Mouse (Mus musculus) hindbrain, embryonic 10.5 days (tissue): Measurements from ENCODE around the gene Gpc6. TPM values are rescaled to one million over a fixed set of nuclear protein-coding genes. Genes with fewer than 3 reads are reported as not detected.
A peak's percentile ranks its signal among the peaks of the same experiment; 100 is the strongest.

Experiments
- DNase-seq: peaks from one replicate; pipeline ENCODE4 v3.0.0-alpha.2; 2017; ENCODE audit warnings: low spot score
- H3K27ac ChIP-seq: fragments of 300-500 bp; sonication (generic); 2 replicates; pipeline ENCODE4 v1.5.1; 2016; ENCODE audit warnings: mild to moderate bottlenecking, moderate library complexity
- H3K27me3 ChIP-seq: fragments of 300-500 bp; sonication (generic); 2 replicates; pipeline ENCODE4 v1.6.1; 2016; ENCODE audit warnings: mild to moderate bottlenecking; ENCODE audit not compliant: poor library complexity, insufficient read depth, severe bottlenecking
- H3K36me3 ChIP-seq: fragments of 300-500 bp; sonication (generic); 2 replicates; pipeline ENCODE4 v1.6.1; 2016; ENCODE audit warnings: mild to moderate bottlenecking, moderate library complexity
- H3K4me1 ChIP-seq: fragments of 300-500 bp; sonication (generic); replicated peaks from 2 replicates; pipeline ENCODE4 v1.6.1; 2016; ENCODE audit warnings: mild to moderate bottlenecking
- H3K4me3 ChIP-seq: fragments of 300-500 bp; sonication (generic); 2 replicates; pipeline ENCODE4 v1.5.1; 2016; ENCODE audit warnings: mild to moderate bottlenecking, moderate library complexity
- H3K9me3 ChIP-seq: fragments of 300-500 bp; sonication (generic); 2 replicates; pipeline ENCODE4 v1.6.1; 2016; ENCODE audit warnings: mild to moderate bottlenecking, moderate library complexity
- WGBS: fragments of 180-500 bp; shearing (Covaris S2); methylation state at CpG from one replicate; pipeline ENCODE4 v1.1.7; 2016; 5-methylcytosine and 5-hydroxymethylcytosine counted together
- polyA plus RNA-seq: library from polyadenylated mRNA; unstranded; fragments of >200 nt; fragmentation: Nextera tagmentation; extraction: Ambion mirVana; gene quantifications from 2 replicates; pipeline ENCODE4 v1.2.1, GENCODE M21; 2016

Gpc6 gene
- polyA plus RNA-seq, 1 experiment from 2014 or later, result 34.3 TPM

GRCm38 (mm10) chr14:117700670-117701280 lies 775.7 kb downstream of the Gpc6 start:
- Histone ChIP-seq H3K4me1 (peaks cover 22% of the 10 kb centered on the region), H3K27ac (no peak overlapping the region), H3K36me3 (no peaks in the 10 kb centered on the region), H3K4me3 (no peak overlapping the region), H3K9me3 (no peaks in the 10 kb centered on the region), H3K27me3 (no peaks in the 10 kb centered on the region)
- DNase-seq, result no peak
- WGBS, result 75% methylated on average over 10 of the region's 10 CpGs

GRCm38 (mm10) chr14:117708817-117709216 lies 783.7 kb downstream of the Gpc6 start:
- DNase-seq, result no peak
- WGBS, result 86% methylated on average over 3 of the region's 3 CpGs
- peaks cover 13% of the 10 kb centered on the region for H3K4me1 ChIP-seq
- H3K4me3 ChIP-seq, result no peak overlapping the region
- no peaks in the 10 kb centered on the region for H3K27me3 ChIP-seq
- no peaks in the 10 kb centered on the region for H3K36me3 ChIP-seq
- H3K9me3 ChIP-seq, result no peaks in the 10 kb centered on the region
- H3K27ac ChIP-seq, result no peak overlapping the region

- DNase-seq, result no peak
- Histone ChIP-seq H3K36me3 (no peaks in the 10 kb centered on the region), H3K9me3 (no peaks in the 10 kb centered on the region), H3K27ac (no peak overlapping the region), H3K4me1 (peaks cover 9% of the 10 kb centered on the region), H3K4me3 (no peak overlapping the region), H3K27me3 (no peaks in the 10 kb centered on the region)
- 82% methylated on average over 10 of the region's 10 CpGs for whole genome bisulfite sequencing
These were observed 785.4 kb downstream of the Gpc6 start for GRCm38 (mm10) chr14:117710463-117710911.

GRCm38 (mm10) chr14:117712311-117712710 lies 787.2 kb downstream of the Gpc6 start:
- Histone ChIP-seq H3K9me3 (no peaks in the 10 kb centered on the region), H3K4me1 (peaks cover 9% of the 10 kb centered on the region), H3K36me3 (no peaks in the 10 kb centered on the region), H3K27me3 (no peaks in the 10 kb centered on the region), H3K4me3 (no peak overlapping the region), H3K27ac (no peak overlapping the region)
- DNase-seq, result no peak
- 94% methylated on average over 7 of the region's 7 CpGs for WGBS

- Histone ChIP-seq H3K36me3 (no peaks in the 10 kb centered on the region), H3K9me3 (no peaks in the 10 kb centered on the region), H3K27ac (no peak overlapping the region), H3K27me3 (no peaks in the 10 kb centered on the region), H3K4me3 (no peak overlapping the region), H3K4me1 (no peaks in the 10 kb centered on the region)
- 76% methylated on average over 8 of the region's 8 CpGs for WGBS
- no peak for DNase-seq
These were observed 789.0 kb downstream of the Gpc6 start for GRCm38 (mm10) chr14:117714165-117714564.

- Histone ChIP-seq H3K36me3 (no peaks in the 10 kb centered on the region), H3K4me1 (no peaks in the 10 kb centered on the region), H3K9me3 (no peaks in the 10 kb centered on the region), H3K27ac (no peak overlapping the region), H3K4me3 (no peak overlapping the region), H3K27me3 (no peaks in the 10 kb centered on the region)
- no peak for DNase-seq
- 95% methylated on average over 3 of the region's 3 CpGs for WGBS
These were observed 791.2 kb downstream of the Gpc6 start for GRCm38 (mm10) chr14:117716305-117716704.

- WGBS, result 93% methylated on average over 2 of the region's 2 CpGs
- H3K9me3 ChIP-seq, result no peaks in the 10 kb centered on the region
These were observed 803.6 kb downstream of the Gpc6 start for GRCm38 (mm10) chr14:117728741-117729140.

GRCm38 (mm10) chr14:117755231-117755630 lies 830.1 kb downstream of the Gpc6 start:
- H3K4me1 ChIP-seq, result peaks cover 18% of the 10 kb centered on the region
- 79% methylated on average over 7 of the region's 7 CpGs for WGBS
- no peak overlapping the region for H3K27ac ChIP-seq
- 0 out of 2 replicates have a peak, but pooled peaks cover under 1% of the 10 kb centered on the region for H3K36me3 ChIP-seq
- no peak overlapping the region for H3K4me3 ChIP-seq
- DNase-seq, result no peak
- no peaks in the 10 kb centered on the region for H3K27me3 ChIP-seq
- H3K9me3 ChIP-seq, result peaks cover 4% of the 10 kb centered on the region; the same call in 1 of the 2 replicates

More at GRCm38 (mm10) chr14:117728741-117729140, 803.6 kb downstream of the Gpc6 start:
- H3K36me3 ChIP-seq, result no peaks in the 10 kb centered on the region
- no peak for DNase-seq
- no peak overlapping the region for H3K27ac ChIP-seq
- no peaks in the 10 kb centered on the region for H3K4me1 ChIP-seq
- no peaks in the 10 kb centered on the region for H3K27me3 ChIP-seq
- no peak overlapping the region for H3K4me3 ChIP-seq

GRCm38 (mm10) chr14:117756505-117756904 lies 831.4 kb downstream of the Gpc6 start:
- no peaks in the 10 kb centered on the region for H3K27me3 ChIP-seq
- no peak for DNase-seq
- peaks cover 18% of the 10 kb centered on the region for H3K4me1 ChIP-seq
- H3K4me3 ChIP-seq, result no peak overlapping the region
- no peaks in the 10 kb centered on the region for H3K9me3 ChIP-seq
- no peaks in the 10 kb centered on the region for H3K36me3 ChIP-seq
- no peak overlapping the region for H3K27ac ChIP-seq
- WGBS, result 90% methylated on average over 7 of the region's 7 CpGs

- no peaks in the 10 kb centered on the region for H3K27me3 ChIP-seq
- H3K27ac ChIP-seq, result peak overlapping the region; percentile 56
- H3K9me3 ChIP-seq, result no peaks in the 10 kb centered on the region
- 62% methylated on average over 6 of the region's 6 CpGs for WGBS
- H3K4me3 ChIP-seq, result no peak overlapping the region
- no peaks in the 10 kb centered on the region for H3K36me3 ChIP-seq
- DNase-seq, result no peak
- peaks cover 18% of the 10 kb centered on the region for H3K4me1 ChIP-seq
These were observed 832.8 kb downstream of the Gpc6 start for GRCm38 (mm10) chr14:117757790-117758358.

- Histone ChIP-seq H3K9me3 (no peaks in the 10 kb centered on the region), H3K4me1 (peaks cover 16% of the 10 kb centered on the region), H3K27ac (no peak overlapping the region), H3K4me3 (no peak overlapping the region), H3K36me3 (no peaks in the 10 kb centered on the region), H3K27me3 (no peaks in the 10 kb centered on the region)
- no peak for DNase-seq
- 87% methylated on average over 4 of the region's 4 CpGs for WGBS
These were observed 835.9 kb downstream of the Gpc6 start for GRCm38 (mm10) chr14:117760830-117761517.

GRCm38 (mm10) chr14:117762934-117763333 lies 837.8 kb downstream of the Gpc6 start:
- Histone ChIP-seq H3K27me3 (no peaks in the 10 kb centered on the region), H3K27ac (no peak overlapping the region), H3K4me1 (peaks cover 7% of the 10 kb centered on the region), H3K36me3 (no peaks in the 10 kb centered on the region), H3K4me3 (no peak overlapping the region), H3K9me3 (no peaks in the 10 kb centered on the region)
- WGBS, result 80% methylated on average over 5 of the region's 5 CpGs
- DNase-seq, result no peak

GRCm38 (mm10) chr14:117767861-117768260 lies 842.7 kb downstream of the Gpc6 start:
- no peak for DNase-seq
- 94% methylated on average over 4 of the region's 4 CpGs for WGBS
- Histone ChIP-seq H3K4me3 (no peak overlapping the region), H3K36me3 (no peaks in the 10 kb centered on the region), H3K4me1 (no peaks in the 10 kb centered on the region; the same call in 1 of the 2 replicates), H3K27me3 (no peaks in the 10 kb centered on the region), H3K9me3 (no peaks in the 10 kb centered on the region), H3K27ac (no peak overlapping the region)
